Mouse (Mus musculus) adrenal gland (tissue): ENCODE results near the gene Akap14.

Experiments
- intact Hi-C: fragments of 180-260 bp; cut with DNase I; formaldehyde crosslinking; loops from one replicate; pipeline ENCODE4 v1.15.1; 2025

Akap14 gene

DNA sequence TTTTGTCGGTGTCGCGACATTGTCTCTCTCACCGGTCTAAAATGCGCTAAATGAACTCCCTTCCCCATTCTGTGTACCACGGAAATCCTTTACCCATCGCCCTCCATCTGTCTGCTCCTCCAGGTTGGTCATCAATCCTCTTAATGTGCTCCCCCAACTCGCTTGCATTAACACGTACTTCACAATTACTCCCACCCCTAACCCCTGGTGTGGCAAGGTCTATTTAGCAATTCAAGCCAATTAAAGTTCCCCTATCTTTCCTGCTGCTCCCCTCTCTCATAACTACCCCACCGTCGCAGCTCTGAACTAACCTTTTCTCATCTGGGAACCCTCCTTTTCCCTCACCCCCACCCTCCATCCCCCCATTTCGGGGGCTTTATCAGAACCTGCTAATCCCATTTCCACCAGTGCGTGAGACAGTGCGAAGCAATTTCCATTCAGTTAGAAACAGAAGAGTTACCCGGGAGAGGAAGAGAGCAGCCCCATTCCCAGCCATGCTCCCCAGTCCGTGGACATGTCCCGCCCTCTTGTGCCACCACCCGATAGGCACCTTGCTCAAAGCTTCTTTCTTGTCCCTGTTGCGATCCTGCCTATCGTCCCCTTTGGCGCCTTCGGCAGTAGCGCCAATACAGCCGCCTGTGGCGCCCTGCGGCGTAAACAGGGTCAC, 59.0 kb downstream of the Akap14 start:
- intact Hi-C loops = no loop called here

DNA sequence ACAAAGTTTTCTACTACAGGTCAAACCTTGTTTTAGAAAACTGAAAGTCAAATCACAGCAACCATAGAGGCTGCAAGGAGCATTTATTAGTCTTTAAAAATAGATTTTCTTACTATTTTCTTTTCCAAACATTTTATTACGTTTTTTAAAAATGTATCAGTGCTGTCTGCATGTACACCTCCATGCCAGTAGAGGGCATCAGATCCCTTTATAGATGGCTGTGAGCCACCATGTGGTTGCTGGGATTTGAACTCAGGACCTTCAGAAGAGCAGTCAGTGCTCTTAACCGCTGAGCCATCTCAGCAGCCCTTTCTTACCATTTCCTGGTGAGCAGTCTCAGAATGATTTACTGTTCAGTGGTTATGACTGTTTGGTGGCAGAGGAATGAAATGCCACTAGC, 64.8 kb downstream of the Akap14 start:
- intact Hi-C loops = no loop called here
